Mouse (Mus musculus) midbrain, postnatal 0 days (tissue): ENCODE data around the gene Nrp1. TPM values are rescaled to one million over a fixed set of nuclear protein-coding genes. Genes with fewer than 3 reads are reported as not detected.

Experiments
- ATAC-seq: fragments of 200-750 bp; cut with Nextera tagmentation; 2 replicates; pipeline ENCODE4 v1.8.0; 2017; ENCODE audit warnings: moderate number of reproducible peaks, mild to moderate bottlenecking, moderate TSS enrichment, moderate library complexity; ENCODE audit not compliant: low FRiP score
- DNase-seq: peaks from one replicate; pipeline ENCODE4 v3.0.0-alpha.2; 2015; ENCODE audit warnings: low spot score
- H3K27ac ChIP-seq: fragments of 300-500 bp; sonication (generic); 2 replicates; pipeline ENCODE4 v1.5.1; 2014; ENCODE audit warnings: low read depth, mild to moderate bottlenecking, low read length, mixed read lengths
- H3K27me3 ChIP-seq: fragments of 300-500 bp; sonication (generic); 2 replicates; pipeline ENCODE4 v1.6.1; 2014; ENCODE audit warnings: low read length, control low read depth, mixed read lengths; ENCODE audit not compliant: insufficient read depth
- H3K36me3 ChIP-seq: fragments of 300-500 bp; sonication (generic); 2 replicates; pipeline ENCODE4 v1.6.1; 2014; ENCODE audit warnings: low read length, control low read depth, mixed read lengths; ENCODE audit not compliant: insufficient read depth
- H3K4me1 ChIP-seq: fragments of 300-500 bp; sonication (generic); 2 replicates; pipeline ENCODE4 v1.6.1; 2014; ENCODE audit warnings: mild to moderate bottlenecking, control low read depth, antibody characterized with exemption, low read length, mixed read lengths; ENCODE audit not compliant: insufficient read depth
- H3K4me2 ChIP-seq: fragments of 300-500 bp; sonication (generic); 2 replicates; pipeline ENCODE4 v1.6.1; 2014; ENCODE audit warnings: low read depth, mild to moderate bottlenecking, low read length, mixed read lengths; ENCODE audit not compliant: poor library complexity, severe bottlenecking
- H3K4me3 ChIP-seq: fragments of 300-500 bp; sonication (generic); 2 replicates; pipeline ENCODE4 v1.5.1; 2014; ENCODE audit warnings: low read depth, mild to moderate bottlenecking, low read length, moderate library complexity
- H3K9ac ChIP-seq: fragments of 300-500 bp; sonication (generic); replicated peaks from 2 replicates; pipeline ENCODE4 v1.6.1; 2014; ENCODE audit warnings: mild to moderate bottlenecking, low read length, moderate library complexity, mixed read lengths; ENCODE audit not compliant: poor library complexity, severe bottlenecking
- H3K9me3 ChIP-seq: fragments of 300-500 bp; sonication (generic); 2 replicates; pipeline ENCODE4 v1.6.1; 2016; ENCODE audit warnings: low read length, control low read depth
- CTCF ChIP-seq: IDR thresholded peaks from 2 replicates; pipeline ENCODE4 v1.5.1; 2016; ENCODE audit warnings: antibody characterized with exemption, mild to moderate bottlenecking
- WGBS: fragments of 180-500 bp; shearing (Covaris S2); extraction: QIAGEN DNeasy Blood & Tissue Kit; methylation state at CpG from one replicate; pipeline ENCODE4 v1.1.7; 2014; 5-methylcytosine and 5-hydroxymethylcytosine counted together
- polyA plus RNA-seq: library from polyadenylated mRNA; unstranded; fragments of >200 nt; fragmentation: Nextera tagmentation; extraction: Ambion mirVana; gene quantifications from 2 replicates; pipeline ENCODE4 v1.2.1, GENCODE M21; 2015
- total RNA-seq: library from RNA; depleted of rRNA; stranded (reverse); fragments of >200 nt; gene quantifications from 2 replicates; pipeline ENCODE4 v1.2.3, GENCODE M21; 2014; rRNA removed

Nrp1 gene
- total RNA-seq, result 57.9 and 72.1 TPM in 2 replicates
- 56.5 and 59.3 TPM in 2 replicates for polyA plus RNA-seq

DNA sequence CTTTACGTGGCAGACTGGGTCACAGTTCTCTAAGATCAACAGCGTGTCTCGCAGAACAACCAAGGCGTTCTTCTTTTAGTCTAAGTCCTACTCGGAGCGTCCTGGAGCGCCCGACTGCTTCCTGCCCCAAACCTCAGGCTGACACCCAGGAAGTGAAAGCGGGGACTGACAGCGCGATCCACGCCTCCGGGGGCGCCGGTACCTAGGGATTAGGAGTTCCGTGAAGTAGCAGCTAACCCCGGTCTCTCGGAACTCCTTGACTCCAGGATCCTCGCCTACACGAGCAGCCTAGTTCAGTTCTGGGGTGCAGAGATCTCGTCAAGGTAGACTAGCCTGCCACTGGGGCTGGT lies at the start of gene Nrp1:
Nrp1 (plus strand) TSS at position 199 of the 350 bp plus-strand sequence.
- Histone ChIP-seq H3K4me3 (peak within 1 kb of the TSS; percentile 66), H3K36me3 (no peaks in the 10 kb centered on the region), H3K4me1 (peaks cover 8% of the 10 kb centered on the region; the same call in 1 of the 2 replicates), H3K27ac (peak within 1 kb of the TSS; percentile 86), H3K27me3 (no peaks in the 10 kb centered on the region), H3K4me2 (peak within 1 kb of the TSS; percentile 84), H3K9ac (peak within 1 kb of the TSS; percentile 79), H3K9me3 (no peaks in the 10 kb centered on the region)
- 0% methylated on average over 21 of the region's 21 CpGs for WGBS
- TF ChIP-seq CTCF, result no peak
- ATAC-seq, result peak; percentile 28; the same call in 1 of the 2 replicates
- DNase-seq, result no peak

DNA sequence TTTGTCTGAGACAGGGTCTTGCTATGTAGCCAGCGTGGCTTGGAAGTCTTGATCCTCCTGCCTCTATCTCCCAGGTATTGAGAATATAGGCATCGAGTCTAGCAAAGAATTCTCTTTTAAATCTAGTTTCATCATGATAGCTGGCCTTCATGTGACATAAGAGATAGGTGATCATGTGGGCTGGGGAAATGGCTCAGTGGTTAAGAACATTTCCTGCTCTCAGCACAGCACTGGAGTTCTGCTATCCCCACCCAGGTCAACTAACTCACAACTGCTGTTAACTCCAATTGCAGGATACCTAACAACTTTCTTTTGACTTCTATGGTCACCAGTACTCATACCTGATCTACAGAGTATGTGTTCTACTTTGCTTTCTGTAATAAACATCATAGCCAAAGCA lies 37.6 kb upstream of the Nrp1 start:
- no peaks in the 10 kb centered on the region for H3K27me3 ChIP-seq
- H3K9ac ChIP-seq, result no peak overlapping the region
- WGBS, result 90% methylated on average over 2 of the region's 2 CpGs
- no peak overlapping the region for H3K27ac ChIP-seq
- H3K9me3 ChIP-seq, result no peaks in the 10 kb centered on the region
- no peak for TF ChIP-seq CTCF
- no peak overlapping the region for H3K4me3 ChIP-seq
- ATAC-seq (no peak), DNase-seq (no peak)
- H3K4me2 ChIP-seq, result no peak overlapping the region
- no peaks in the 10 kb centered on the region for H3K36me3 ChIP-seq
- H3K4me1 ChIP-seq, result no peaks in the 10 kb centered on the region

DNA sequence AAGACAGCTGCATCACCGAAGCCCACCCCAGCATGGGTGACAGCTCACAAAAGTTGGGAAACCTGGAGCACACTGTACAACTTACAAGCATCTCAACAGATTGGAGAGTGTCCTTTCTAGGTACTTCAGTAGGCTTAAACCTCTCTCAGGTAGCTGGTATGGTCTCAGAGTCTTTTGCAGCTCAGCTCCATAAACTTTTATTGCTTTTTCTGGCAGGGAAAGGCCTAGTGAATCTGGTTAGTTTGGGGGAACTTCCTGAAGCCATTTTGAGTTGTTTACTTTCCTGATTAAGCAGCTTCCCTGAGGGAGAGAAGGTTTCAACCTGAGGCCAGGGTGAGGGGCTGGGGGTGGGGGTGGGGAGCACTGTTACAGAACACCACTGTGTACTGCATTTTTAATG lies 31.1 kb upstream of the Nrp1 start:
- no peak overlapping the region for H3K27ac ChIP-seq
- H3K4me1 ChIP-seq, result no peaks in the 10 kb centered on the region
- H3K4me3 ChIP-seq, result no peak overlapping the region
- ATAC-seq, result no peak
- 90% methylated on average over 1 of the region's 1 CpGs for WGBS
- no peak for TF ChIP-seq CTCF
- no peak for DNase-seq
- H3K36me3 ChIP-seq, result no peaks in the 10 kb centered on the region
- H3K4me2 ChIP-seq, result no peak overlapping the region
- H3K27me3 ChIP-seq, result no peaks in the 10 kb centered on the region
- H3K9me3 ChIP-seq, result no peaks in the 10 kb centered on the region
- H3K9ac ChIP-seq, result no peak overlapping the region

DNA sequence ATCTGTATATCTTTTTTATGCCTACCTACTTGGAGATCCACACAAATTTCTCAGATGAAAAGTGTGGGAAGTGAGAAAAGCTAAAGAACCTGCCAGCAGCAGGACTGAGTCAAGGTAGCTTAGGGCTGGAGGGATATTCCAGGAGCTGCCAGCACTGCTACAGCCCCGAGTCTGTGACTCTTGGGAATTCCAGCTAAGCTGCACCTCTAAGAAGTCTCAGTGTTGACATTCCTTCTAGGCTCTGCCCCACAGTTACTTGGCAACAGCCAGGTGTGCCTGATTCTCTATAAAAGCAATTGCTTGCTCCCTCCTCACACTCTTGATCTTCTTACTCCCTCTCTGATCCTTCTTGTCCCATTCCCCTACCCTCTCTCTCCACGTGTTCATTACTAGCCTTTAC lies 30.5 kb upstream of the Nrp1 start:
- no peak overlapping the region for H3K27ac ChIP-seq
- H3K4me1 ChIP-seq, result no peaks in the 10 kb centered on the region
- no peaks in the 10 kb centered on the region for H3K9me3 ChIP-seq
- 15% methylated on average over 2 of the region's 2 CpGs for WGBS
- no peak overlapping the region for H3K9ac ChIP-seq
- H3K27me3 ChIP-seq, result no peaks in the 10 kb centered on the region
- H3K36me3 ChIP-seq, result no peaks in the 10 kb centered on the region
- TF ChIP-seq CTCF, result no peak
- no peak overlapping the region for H3K4me2 ChIP-seq
- no peak for DNase-seq
- no peak for ATAC-seq
- no peak overlapping the region for H3K4me3 ChIP-seq

DNA sequence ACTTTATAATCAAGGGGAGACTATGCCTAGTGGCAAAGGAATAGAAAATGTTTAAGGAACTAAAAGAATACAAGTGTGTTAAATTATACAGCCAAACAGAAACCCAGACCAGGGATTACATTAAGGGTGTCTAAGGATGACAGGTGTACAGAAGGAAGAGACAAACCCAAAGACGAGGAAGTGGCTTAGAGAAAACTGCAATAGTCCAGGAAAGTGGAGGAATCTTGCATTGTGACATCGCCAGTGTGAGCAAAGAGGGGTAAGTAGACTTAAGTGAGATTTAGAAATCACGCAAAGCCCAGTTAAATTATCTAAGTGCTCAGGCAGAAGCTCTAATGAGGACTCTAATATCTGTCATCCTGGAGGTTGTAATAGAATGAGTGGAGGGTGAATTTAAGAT lies 28.9 kb upstream of the Nrp1 start:
- no peak for TF ChIP-seq CTCF
- no peak for ATAC-seq
- Histone ChIP-seq H3K4me2 (no peak overlapping the region), H3K27me3 (no peaks in the 10 kb centered on the region), H3K4me1 (no peaks in the 10 kb centered on the region), H3K27ac (no peak overlapping the region), H3K36me3 (no peaks in the 10 kb centered on the region), H3K9me3 (no peaks in the 10 kb centered on the region), H3K4me3 (no peak overlapping the region), H3K9ac (no peak overlapping the region)
- DNase-seq, result no peak
- 87% methylated on average over 3 of the region's 3 CpGs for WGBS

DNA sequence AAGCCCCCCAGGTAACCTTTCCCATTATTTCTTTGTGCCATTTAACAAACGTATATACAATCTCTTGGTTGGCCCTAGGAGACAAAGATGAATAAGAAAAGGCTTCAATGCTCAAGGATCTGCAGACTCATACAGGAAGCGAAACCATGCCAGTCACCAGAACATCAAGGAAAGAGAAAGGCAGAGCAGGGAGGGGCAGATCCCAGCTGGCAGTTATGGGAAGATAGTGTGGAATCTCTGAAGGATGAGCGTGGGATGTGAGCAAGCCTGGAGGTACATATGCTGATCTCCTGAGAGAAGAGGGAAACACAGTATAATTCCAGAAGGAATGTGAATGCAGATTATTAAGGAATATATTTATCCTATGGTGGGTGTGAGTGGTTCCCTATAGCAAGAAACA lies 22.4 kb upstream of the Nrp1 start:
- H3K27ac ChIP-seq, result no peak overlapping the region
- TF ChIP-seq CTCF, result no peak
- H3K4me1 ChIP-seq, result no peaks in the 10 kb centered on the region
- ATAC-seq (no peak), DNase-seq (no peak)
- no peaks in the 10 kb centered on the region for H3K27me3 ChIP-seq
- H3K4me2 ChIP-seq, result no peak overlapping the region
- no peak overlapping the region for H3K4me3 ChIP-seq
- 73% methylated on average over 3 of the region's 3 CpGs for WGBS
- no peaks in the 10 kb centered on the region for H3K36me3 ChIP-seq
- H3K9me3 ChIP-seq, result no peaks in the 10 kb centered on the region
- no peak overlapping the region for H3K9ac ChIP-seq
